Mouse (Mus musculus) frontal cortex, postnatal 25 days (tissue): ENCODE data around the gene Clybl.

Experiments
- DNase-seq, 2 experiments: peaks; one replicate each; pipeline ENCODE4 v3.0.0; 2022; ENCODE audit warnings: low spot score in 2 of 2

Clybl gene

DNA sequence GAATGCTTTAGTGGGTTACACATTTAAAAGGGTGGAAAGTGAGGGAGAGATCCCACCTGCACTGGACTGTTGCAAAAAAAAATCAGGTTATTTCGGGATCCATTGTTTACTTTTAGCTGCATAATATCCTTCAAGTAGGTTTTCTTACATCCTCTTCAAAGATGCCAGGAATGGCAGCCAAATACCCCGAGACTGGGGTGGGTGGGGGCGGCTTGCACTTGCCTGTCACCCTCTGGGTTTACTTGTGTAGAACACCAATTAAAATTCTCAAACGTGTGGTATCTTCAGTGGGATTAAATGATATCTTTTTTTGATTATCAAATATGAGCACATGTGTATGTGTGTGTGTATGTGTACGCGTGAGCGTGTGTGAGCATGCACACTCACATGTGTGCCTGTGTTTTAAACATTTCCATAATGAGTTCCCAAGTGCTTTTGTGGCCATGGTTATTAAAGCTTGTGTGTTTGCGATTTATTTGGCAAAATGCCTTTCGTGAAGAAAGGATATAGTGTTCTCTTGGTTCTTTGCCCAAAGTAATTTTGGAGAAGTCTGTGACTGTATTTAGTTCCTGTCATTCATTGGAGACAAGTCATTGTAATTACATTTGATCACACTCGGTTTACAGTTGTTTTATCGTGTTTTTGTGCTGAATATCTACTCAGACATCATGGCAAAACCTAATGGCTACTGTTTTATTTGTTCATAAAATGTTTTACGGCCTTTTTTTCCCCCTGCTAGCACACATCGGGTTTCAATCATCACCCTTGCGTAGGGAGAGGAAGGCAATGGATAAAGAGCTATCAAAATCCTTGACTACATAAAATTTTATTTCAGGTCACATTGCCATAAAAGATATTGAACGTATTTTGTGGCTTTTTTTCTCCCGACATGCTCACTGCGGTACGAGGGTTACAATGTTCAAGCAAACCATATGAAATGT is 65.7 kb downstream of the Clybl start:
- DNase-seq: no peak

DNA sequence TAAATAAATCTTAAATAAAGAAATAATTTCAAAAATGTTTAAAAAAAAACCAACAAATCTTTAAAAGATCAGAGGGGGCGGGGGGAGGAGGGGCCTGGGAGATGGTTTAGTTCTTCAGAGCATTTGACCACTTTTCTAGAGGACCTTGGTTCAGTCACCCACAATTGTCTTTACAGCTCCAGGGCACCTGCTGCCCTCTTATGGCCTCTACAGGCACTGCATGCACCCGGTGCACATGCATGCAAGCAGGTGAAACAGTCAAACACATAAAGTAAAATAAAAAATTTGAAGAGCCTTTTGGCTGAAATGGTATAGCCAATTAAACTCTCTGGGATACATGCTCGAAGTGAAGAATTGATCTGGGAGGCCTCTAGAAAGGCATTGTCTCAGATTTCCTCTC is 67.6 kb downstream of the Clybl start:
- DNase-seq: no peak

DNA sequence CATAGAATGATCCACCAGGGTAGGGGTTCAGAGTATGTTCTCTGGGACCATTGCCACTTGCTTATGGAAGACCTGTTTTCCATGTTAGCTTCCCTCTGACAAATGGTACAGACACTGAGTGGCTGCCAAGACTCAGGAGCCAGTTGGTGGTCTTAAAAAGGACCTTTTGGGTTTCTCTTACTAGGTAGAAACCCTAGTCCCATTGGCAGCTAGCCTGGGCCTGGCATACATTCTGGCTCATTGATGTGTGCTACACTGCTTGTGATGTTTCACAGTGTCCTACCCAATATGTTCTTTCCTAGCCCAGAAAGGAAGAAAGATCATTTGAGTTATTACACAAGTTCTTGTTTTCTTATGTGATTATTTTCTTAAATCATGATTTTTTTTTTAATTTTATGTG is 69.8 kb downstream of the Clybl start:
- DNase-seq: no peak

DNA sequence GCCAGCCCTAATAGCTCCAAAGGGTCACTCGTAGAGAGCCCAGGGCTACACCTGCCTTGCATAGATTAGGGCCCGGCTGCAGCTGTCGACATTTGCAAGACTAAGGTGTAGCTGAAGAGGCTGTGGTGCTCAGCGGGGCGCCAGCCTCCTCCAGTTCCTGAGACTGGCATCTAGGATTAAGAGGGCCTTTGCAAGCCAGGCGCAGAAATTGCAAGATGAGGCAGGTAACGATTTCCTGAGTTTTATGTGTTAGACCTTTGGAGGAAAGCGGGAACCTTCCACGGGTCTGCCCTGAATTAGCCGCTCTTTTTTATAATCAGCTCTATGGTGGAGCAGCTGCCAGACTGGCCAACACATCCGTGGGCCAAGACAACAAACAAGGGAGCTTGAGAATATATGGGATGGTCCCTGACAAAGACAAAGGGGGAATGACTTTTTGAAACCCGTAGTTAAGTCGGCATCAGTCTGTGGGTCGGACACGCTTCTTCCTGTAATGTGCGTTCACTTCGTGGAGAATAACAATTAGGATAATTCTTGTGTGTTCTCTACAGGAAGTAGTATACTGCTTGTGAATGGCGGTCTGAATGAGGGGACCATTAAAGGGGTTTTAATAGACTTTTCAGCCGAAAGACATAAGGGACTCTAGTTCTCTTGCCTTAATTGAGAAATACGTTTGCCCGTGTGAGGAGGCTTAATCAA is 74.2 kb downstream of the Clybl start:
- no peak for DNase-seq

DNA sequence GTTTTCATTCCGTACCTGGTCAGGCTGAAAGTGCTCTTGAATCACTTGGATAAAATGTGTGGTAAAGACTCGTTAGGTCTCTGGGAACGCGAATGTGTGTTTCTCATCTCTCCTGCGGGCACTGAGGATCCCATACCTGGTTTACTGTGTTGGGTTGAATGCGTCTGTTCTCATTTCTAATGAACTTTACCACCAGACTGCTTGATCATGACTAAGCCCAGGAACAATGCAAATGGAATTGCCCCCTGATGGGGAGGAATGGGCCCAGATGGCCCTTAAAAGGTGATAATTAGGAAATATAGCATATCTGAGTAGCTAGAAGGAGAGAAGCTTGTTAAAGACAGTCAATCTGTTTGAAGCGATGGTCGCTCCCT is 74.7 kb downstream of the Clybl start:
- DNase-seq: no peak

DNA sequence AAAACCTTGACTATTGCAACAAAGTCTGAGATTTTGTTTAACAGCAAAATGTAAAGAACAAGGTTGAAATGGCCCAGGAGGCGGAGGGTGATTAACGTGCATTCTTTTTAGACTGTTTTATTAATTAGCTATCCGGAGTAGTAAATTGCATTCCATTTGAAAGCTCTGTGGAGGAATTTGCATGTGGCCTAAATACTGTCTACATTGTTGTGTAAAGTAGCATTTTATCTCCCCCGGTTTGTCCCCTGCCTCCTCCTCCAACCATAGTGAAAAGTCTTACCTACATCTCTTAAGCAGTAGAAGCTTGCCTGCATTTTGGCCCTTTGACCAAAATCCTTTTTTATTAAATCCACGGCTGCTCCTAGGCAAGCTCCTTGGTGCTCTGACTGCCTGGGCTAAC is 76.8 kb downstream of the Clybl start:
- no peak for DNase-seq

DNA sequence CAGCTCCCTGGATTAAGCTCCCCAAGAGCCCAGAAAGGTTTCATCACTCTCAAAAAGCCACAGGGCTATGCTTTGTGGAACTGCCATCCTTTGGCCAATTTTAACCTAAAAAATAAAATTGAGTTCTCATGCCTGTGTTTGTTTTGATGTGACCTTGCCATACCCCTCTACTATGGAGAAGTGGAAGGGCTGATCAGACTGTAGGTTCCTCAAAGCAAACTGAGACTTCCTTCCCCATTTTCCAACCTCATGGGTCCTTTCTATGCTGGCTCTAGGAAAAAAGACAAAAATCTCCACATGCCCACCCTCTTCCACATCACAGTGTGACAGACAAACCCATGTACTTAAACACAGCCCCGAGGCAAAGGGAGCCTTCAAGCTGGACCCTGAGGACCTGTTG is 79.7 kb downstream of the Clybl start:
- DNase-seq: no peak

DNA sequence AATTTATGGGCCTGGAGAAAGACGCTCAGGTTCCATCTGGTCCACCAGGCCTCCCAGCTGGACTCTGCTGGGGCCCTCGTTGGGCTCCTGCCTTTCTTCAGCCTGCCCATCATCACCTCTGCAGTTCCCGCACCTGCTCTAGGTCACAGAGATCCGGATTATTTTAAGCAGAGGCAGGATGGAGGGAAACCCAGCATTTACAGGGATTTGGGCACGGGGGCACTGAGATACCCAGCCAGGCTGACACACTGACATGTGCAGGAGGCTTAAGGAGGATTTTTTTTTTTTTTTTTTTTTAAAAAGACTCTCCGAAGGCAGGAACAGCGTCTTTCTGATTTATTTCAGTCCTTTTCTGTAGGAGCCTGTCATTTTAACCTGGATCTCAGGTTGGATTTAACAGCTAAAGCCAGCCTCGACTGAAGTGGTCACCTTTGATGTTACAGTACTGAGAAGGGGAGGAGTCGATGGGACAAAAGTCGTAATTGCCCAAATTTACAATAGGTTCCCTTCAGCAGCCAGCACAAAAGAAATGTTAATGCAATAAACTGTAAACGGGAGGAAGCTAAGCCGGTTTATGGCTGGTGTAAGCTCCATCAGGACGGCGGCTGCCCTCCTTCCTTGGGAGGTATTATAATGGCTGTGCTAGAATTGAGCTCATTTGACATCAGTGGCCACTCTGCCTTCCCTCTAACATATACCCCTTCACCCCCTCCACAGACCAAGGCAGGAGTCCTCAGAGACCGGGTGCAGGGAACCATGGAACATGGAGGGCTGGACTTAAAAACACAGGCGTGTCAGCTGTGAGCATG is 81.6 kb downstream of the Clybl start:
- DNase-seq: no peak

DNA sequence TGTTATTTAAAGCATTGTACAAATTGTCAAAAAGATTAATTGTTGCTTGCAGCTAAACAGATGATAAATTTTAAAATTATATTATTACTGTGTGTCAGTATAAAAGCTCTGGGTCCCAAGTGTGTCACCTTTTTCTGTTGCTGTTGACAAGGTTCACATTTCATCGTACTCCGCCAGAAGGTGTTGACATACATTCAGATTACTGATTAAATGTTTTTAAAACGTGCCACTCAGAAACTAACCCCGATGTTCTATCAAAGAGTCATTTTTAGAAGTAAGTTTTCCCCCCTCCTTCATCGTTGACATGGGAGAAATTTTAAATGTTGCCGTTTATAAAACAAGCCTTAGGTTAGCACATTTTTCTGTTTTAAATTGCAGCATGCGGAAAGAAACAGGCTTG is 83.7 kb downstream of the Clybl start:
- no peak for DNase-seq

DNA sequence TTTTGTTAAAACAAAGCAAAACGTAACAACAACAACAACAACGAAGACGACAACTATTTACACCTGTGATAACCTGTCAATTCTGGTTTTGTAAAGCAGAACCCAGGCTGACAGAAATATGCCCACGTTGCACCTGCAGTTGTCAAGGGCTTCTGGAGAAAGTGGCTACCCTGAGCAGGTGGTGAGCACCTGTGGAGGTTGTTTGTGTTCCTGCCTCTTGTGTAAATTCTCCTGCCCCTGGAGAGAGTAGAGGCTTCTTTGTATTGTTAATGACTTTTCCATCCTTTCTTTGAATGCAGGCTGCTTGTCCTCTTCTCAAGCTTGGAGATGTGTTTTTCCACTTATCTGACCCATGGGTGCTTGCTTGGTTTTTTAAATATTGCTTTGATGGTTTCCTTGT is 86.1 kb downstream of the Clybl start:
- DNase-seq: no peak

DNA sequence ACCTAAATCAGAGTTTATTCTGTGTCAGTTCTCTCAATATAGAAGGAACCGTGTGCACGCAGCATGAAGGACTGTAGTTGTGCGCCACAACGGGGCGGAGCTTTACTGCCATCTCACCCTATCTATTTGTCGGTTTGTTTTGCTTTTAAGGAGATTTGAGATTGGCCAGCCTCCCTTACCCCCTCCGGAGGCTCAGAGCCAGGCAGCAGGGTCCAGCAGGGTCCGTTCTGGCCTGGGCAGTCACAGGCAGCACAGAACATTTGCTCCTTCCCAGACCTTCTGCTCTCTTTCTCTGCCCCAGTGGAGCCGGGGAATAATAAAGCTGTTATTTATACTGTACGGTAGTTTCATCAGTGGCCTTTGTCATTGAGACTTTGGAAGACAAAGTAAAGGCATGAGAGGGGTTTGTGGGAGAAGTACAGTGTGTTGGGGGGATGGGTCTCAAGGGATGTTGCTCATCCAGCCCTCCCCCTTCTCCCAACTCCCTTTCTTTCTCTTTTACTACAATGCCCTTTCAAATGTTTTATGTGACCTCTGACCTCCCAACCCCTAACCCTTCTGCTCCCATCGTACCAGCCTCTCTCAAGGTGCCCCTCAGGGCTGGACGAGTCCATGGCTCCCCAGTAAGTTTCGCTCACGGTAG is 89.7 kb downstream of the Clybl start:
- no peak for DNase-seq

DNA sequence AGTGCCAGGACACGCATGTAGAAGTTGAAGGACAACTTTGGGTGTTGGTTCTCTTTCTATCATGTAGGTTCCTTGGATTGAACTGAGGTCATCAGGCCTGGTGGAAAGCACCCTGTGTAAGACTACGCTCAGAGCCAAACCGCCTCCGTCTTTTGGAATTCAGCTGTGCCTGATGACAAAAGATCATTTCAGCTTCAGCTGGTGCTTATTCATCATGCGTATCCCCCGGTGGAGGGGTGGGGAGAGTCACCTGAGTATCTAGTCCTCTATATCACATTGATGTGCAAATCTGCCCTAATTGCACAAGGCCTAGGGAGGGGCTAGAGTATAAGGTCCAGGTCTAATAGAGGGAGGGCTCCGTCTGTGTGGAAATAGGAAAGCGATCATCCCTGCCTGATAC is 95.6 kb downstream of the Clybl start:
- DNase-seq: no peak

DNA sequence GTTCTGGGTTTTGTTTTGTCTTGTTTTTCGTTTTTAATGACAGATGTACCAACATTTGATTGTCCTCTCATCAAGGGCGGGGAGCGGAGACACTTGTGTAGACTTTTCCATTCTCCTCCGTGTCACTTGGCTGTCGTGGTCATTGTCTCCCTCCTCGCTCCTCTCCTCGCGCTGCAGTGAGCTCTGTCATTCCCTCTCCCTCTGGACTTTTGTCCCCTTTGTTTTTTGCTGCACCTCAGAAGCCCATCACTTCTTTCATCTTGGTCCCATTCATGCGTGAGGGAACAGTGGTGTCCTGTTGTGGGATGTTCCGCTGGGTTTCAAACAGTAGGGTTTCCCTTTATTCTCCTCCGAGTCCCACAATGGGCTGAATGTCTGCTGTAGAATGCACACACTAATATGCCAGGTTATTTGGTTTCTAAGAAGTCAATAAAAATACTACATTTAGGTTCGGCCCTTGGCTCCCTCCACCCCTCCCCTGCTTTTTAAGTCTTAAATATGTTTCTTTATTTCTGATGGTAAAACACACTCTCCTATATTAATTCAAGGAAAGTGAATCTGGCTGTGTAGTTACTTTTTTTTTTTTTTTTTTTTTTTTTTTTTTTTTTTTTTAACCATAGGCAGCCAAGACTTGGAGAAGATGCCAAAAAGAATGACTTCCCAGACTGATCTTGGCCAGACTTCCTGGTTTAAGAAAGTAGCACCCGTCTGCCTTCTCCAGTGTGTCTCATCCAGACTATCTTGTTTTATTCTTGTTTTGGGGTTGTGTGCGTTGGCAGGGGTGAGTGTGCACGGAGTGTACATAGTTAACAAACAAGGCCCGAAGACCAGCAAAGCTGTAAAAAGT is 98.2 kb downstream of the Clybl start:
- no peak for DNase-seq

DNA sequence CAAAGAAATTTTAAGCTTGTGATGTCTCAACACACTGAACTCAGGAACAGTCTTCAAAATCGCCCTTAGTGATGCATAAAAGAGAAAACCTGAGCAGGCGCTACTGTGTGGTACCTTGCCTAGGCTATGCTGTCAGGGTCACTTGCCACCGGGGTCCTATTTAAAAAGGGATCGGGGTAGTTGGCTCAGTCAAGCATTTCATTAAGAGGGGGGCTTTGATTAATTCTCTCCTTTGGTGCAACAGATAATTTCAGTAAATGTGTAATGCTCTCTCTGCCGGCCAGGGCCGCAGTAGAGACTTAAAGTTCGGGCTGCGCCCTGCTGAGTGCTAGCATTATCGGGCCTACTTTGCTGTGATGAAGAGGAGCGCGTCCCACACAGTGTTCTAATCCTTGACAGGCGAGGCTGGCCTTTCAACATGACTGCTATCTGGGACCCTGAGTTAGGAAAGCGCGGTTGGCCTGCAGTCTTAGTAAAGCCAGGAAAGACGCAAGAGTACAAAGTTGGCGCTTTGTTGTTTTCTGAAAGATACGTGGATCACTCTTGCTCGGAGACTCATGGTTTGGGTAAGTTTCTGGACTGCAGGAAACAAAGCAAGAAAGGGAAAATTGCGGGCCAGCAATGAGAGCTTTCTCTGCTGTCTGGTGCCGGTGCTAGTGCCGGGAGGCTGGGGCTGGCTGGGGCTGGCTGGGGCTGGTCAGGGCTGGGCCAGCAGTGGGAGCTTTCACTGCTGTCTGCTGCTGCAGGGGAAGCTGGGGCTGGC is 99.0 kb downstream of the Clybl start:
- DNase-seq: no peak

DNA sequence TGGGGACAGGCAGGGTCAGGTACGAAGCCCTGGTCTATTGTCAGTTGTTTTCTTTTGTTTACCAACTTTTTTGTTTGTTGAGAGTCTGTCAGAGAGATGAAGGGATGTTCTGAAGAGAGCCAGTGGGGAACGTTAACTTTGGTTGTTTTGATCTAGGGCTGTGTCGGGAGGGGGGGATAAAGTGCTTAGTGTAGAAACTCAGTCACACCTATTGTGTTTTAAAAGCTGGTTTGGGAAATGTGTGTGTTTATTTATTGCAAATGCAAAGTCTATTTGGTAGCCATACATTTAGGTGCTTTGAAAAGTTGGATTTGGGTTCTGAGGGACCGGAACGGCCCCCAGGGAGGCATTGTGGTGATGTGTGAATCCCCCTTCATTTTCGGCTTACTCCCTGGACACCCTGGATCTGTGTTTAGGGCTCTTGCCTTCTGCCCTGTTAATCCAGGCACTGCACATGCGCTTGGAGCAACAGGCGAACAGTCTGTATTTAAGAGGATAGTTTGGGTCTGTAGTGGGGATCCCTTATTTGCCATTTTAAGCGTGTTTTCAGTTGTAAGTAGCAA is 99.6 kb downstream of the Clybl start:
- DNase-seq: no peak

DNA sequence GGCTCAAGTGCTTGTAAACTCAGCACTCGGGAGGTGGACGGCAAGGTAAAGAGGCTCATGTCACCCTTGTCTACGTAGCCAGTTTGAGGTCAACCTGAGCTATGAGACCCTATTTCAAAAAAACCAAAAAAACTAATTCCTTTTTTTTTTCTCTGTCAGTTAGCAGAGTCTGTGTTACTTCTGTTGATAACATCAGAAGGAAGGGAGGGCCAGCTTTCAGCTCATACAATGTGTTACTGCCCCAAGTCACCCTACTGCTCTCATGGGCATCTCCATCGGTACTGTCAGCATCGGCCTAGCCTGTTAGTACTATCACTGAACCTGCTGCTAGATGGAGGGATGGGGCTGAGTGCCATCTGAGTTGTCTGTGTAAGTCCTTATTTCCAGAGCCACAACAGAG is 102.5 kb downstream of the Clybl start:
- no peak for DNase-seq

DNA sequence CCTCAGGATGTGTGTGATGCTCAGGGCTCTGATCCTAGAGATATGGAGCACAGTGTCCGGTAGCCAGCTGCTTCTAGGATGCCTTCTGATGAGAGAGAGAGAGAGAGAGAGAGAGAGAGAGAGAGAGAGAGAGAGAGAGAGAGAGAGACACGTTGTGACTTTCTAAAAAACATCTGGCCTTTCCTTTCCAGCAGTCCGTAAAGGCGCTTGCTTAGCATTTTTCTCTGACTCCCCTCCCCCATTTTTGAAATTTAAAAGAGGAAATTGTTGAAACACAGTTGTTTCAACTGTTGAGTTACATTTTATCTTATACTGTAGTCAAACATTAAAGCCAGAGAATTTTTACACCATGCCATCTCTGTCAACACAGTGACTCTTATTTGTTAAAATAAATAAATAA is 114.9 kb downstream of the Clybl start:
- DNase-seq: no peak

DNA sequence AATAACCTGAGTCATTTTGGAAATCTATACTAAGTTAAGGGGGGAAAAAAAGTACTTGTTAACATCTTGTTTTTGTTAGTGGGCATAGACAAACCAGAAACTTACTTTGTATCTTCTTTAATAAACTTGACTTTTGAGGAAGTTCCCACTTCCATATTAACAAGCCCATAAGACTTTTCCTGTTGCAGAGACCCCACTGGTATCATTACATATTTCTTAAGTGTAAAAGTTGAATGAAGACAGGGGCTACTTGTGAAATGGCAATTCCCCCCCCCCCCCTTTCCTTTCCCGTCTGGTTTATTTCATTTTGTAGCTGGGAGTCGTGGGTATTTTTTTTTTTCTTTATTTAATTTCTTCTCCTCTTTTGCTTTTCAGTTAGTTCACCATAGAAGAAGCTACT is 115.4 kb downstream of the Clybl start:
- no peak for DNase-seq

DNA sequence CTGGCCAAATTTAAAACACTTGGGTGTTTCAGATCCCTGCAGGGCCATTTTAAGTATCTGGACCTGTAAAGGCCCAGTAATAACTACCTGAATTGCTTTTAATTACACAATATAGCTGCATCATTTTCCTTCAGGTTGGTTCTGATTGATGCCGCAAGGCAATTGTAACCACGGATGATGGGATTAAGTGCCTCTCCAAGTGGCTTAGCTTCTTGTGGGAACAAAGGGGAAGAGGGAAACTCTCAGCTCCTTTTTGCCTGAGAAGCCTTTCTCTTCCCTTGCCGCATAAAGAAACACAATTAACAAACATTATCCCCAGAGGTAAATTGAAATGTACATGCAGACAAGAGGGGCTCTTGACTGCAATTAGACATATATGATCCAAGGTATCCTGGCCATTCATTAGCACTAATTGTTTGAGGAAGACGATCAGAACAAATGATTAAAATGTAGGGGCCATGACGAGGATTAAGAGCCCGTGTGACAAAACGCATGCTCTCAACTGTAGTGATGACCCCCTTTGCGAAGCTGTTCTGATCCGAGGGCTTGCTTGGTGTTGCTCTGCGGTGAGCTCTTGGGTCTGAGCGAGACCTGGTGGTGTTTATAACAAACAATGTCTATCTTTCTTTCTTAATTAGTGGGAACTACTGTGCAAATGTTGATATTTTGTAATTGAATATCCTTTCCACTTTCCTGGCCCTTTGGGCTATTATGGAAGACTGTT is 116.0 kb downstream of the Clybl start:
- no peak for DNase-seq
